Mouse (Mus musculus) limb, embryonic 13.5 days (tissue): ENCODE results near the gene Slc15a4. TPM values are rescaled to one million over a fixed set of nuclear protein-coding genes. Genes with fewer than 3 reads are reported as not detected.

Experiments
- ATAC-seq: fragments of 200-750 bp; cut with Nextera tagmentation; 2 replicates; pipeline ENCODE4 v1.8.0; 2017; ENCODE audit warnings: low read depth, moderate number of reproducible peaks, moderate TSS enrichment; ENCODE audit not compliant: low FRiP score
- H3K27ac ChIP-seq: fragments of 300-500 bp; sonication (generic); 2 replicates; pipeline ENCODE4 v1.5.1; 2015; ENCODE audit warnings: inconsistent platforms, mild to moderate bottlenecking, moderate library complexity
- H3K27me3 ChIP-seq: fragments of 300-500 bp; sonication (generic); 2 replicates; pipeline ENCODE4 v1.6.1; 2015; ENCODE audit warnings: mild to moderate bottlenecking, inconsistent platforms
- H3K36me3 ChIP-seq: fragments of 300-500 bp; sonication (generic); 2 replicates; pipeline ENCODE4 v1.6.1; 2015; ENCODE audit warnings: inconsistent platforms, mild to moderate bottlenecking, moderate library complexity
- H3K4me1 ChIP-seq: fragments of 300-500 bp; sonication (generic); 2 replicates; pipeline ENCODE4 v1.6.1; 2015; ENCODE audit warnings: inconsistent platforms
- H3K4me2 ChIP-seq: fragments of 300-500 bp; sonication (generic); replicated peaks from 2 replicates; pipeline ENCODE4 v1.6.1; 2015; ENCODE audit warnings: inconsistent platforms, mild to moderate bottlenecking, moderate library complexity
- H3K4me3 ChIP-seq: fragments of 300-500 bp; sonication (generic); 2 replicates; pipeline ENCODE4 v1.5.1; 2015; ENCODE audit warnings: moderate library complexity, mild to moderate bottlenecking, inconsistent platforms
- H3K9ac ChIP-seq: fragments of 300-500 bp; sonication (generic); 2 replicates; pipeline ENCODE4 v1.6.1; 2015; ENCODE audit warnings: mild to moderate bottlenecking, inconsistent platforms
- H3K9me3 ChIP-seq: fragments of 300-500 bp; sonication (generic); 2 replicates; pipeline ENCODE4 v1.6.1; 2016; ENCODE audit warnings: inconsistent platforms
- WGBS: fragments of 180-500 bp; shearing (Covaris S2); methylation state at CpG from one replicate; pipeline ENCODE4 v1.1.7; 2015; 5-methylcytosine and 5-hydroxymethylcytosine counted together
- polyA plus RNA-seq: library from polyadenylated mRNA; unstranded; fragments of >200 nt; fragmentation: Nextera tagmentation; extraction: Ambion mirVana; gene quantifications from 2 replicates; pipeline ENCODE4 v1.2.1, GENCODE M21; 2015

Slc15a4 gene
- polyA plus RNA-seq: 20.8 and 21.1 TPM in 2 replicates

DNA sequence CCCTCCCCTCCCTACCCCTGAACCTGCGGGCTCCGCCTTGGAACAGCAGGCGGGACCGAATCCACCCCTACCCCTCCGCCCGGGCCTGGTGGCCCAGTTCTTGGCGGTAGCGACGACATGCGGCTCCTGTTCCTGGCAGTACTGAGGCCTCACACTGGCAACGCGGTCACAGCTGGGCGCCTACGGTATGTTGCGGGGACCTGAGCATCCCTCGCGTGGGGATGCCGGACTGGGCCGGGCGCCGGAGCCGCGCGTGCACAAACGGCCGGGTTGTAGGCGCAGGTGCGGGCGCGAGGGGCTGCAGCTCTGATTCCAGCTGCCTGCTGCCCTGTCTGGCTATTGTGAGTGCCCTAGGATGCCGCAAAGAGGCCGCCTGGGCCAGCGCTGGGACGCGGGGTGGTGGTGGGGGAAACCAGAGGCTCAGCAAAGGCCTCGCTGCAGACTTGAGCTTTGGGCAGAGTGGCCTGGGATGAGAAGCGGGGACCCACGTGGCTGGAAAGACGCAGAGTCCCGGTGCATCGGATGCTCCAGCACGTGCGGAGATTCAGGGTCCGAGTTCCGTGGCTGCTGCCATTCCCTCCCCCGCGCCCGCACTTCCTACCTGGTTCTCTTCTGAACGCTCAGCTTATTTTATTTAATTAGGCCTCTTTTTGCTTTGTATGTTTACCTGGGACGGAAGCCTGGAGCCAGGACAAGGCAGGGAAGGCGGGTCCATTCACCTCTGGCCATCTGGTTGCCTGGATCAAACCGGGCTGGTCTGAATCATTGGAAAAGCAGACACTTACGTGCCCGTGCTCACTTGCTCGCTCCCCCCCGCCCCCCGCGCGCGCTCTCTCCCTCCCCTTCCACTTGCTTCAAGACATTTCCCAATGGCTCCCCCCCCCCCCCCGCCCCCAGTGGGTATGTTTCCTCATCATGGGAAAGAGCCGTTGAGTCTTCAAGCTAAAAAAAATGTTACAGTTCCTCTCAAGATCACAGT lies at the start of gene Slc15a4, which contains the start of gene Glt1d1:
Slc15a4 (minus strand) TSS at position 731 of the 979 bp plus-strand sequence.
Glt1d1 (plus strand) TSS at position 96 of the 979 bp plus-strand sequence.
- Histone ChIP-seq H3K4me1 (peaks cover 10% of the 10 kb centered on the region; the same call in 1 of the 2 replicates), H3K27me3 (peaks cover 29% of the 10 kb centered on the region), H3K27ac (no peak within 1 kb of the TSS), H3K9me3 (no peaks in the 10 kb centered on the region), H3K9ac (peak within 1 kb of the TSS; percentile 70), H3K4me3 (peak within 1 kb of the TSS; percentile 56), H3K4me2 (peak within 1 kb of the TSS; percentile 96), H3K36me3 (no peaks in the 10 kb centered on the region)
- under 1% methylated on average over 61 of the region's 62 CpGs for WGBS
- peak; percentile 66; the same call in 1 of the 2 replicates for ATAC-seq

DNA sequence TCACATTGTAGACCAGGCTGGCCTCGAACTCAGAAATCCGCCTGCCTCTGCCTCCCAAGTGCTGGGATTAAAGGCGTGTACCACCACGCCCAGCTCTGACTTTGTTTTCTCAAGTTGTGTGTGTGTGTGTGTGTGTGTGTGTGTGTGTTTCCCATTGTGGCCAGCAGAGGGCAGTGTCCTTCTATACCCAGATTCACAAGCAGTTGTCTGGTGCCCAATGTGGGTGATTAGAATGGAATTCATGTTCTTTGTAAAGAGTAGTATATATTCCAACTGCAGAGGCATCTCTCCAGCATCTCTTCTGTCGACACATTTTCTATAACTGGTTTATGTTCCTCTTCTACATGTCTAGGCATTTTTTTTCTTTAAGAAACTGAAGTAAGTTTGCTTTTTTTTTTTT lies 45.8 kb upstream of the Slc15a4 start:
- H3K4me1 ChIP-seq: no peaks in the 10 kb centered on the region
- 0 out of 2 replicates have a peak, but pooled peaks cover 6% of the 10 kb centered on the region for H3K9me3 ChIP-seq
- H3K4me2 ChIP-seq: no peak overlapping the region
- H3K36me3 ChIP-seq: no peaks in the 10 kb centered on the region
- H3K4me3 ChIP-seq: no peak overlapping the region
- no peaks in the 10 kb centered on the region for H3K27me3 ChIP-seq
- no peak overlapping the region for H3K27ac ChIP-seq
- no peak for ATAC-seq
- H3K9ac ChIP-seq: no peak overlapping the region
- 99% methylated on average over 5 of the region's 5 CpGs for WGBS

DNA sequence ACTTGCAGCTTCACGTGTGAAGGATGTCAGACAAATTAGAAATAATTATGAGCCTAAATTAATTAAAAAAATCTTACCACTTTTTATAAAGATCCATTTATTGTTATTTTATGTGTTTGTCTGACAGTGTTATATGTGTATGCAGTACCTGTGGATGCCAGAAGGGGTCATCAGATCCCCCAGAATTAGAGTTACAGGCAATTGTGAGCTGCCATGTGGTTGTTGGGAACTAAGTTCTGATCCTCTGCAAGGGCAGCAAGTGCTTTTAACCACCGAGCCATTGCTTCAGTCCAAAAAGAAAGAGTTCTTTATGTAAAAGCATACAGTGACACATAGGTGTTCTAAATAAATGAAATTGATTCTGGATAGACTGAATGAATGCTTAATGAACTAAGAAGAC lies 44.9 kb upstream of the Slc15a4 start:
- Histone ChIP-seq H3K4me3 (no peak overlapping the region), H3K27ac (no peak overlapping the region), H3K9me3 (0 out of 2 replicates have a peak, but pooled peaks cover 6% of the 10 kb centered on the region), H3K27me3 (no peaks in the 10 kb centered on the region), H3K4me2 (no peak overlapping the region), H3K4me1 (no peaks in the 10 kb centered on the region), H3K36me3 (no peaks in the 10 kb centered on the region), H3K9ac (no peak overlapping the region)
- WGBS: 88% methylated on average over 2 of the region's 2 CpGs
- no peak for ATAC-seq

DNA sequence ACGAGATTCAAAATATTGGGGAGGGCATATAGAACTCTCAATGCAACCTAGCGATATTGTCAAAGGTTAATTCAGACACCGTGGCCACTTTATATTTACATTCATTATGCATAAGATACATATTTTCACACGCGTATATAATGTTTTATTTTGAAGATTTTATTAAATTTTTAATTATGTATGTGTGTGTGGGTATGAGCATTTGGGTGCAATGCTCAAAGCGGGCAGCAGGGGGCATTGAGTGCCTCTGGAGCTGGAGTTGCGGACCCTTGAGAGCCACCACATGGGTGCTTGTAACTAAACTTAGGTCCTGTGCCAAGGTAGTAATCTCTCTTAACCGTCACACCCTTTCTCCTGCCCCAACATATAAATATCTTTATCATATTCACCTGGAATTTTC lies 41.2 kb upstream of the Slc15a4 start:
- Histone ChIP-seq H3K27me3 (no peaks in the 10 kb centered on the region), H3K4me2 (no peak overlapping the region), H3K9me3 (0 out of 2 replicates have a peak, but pooled peaks cover 6% of the 10 kb centered on the region), H3K4me1 (no peaks in the 10 kb centered on the region), H3K36me3 (no peaks in the 10 kb centered on the region), H3K4me3 (no peak overlapping the region), H3K9ac (no peak overlapping the region), H3K27ac (no peak overlapping the region)
- WGBS: 90% methylated on average over 8 of the region's 8 CpGs
- ATAC-seq: no peak

DNA sequence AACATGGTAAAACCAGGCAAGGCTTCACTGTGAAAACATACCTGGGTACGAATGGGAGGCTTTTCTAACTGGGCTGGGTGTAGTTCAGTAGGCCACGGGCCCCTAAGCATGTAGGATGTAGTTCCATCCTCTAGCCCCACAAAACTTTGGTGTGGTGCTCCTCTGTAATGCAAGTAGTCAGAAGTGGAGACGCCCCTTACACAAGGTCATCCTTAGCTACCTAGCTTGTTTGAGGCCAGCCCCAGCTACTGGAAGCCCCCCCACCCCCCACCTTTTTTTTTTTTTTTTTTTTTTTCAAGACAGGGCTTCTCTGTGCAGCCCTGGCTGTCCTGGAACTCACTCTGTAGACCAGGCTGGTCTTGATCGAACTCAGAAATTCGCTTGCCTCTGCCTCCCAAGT lies 28.3 kb upstream of the Slc15a4 start:
- H3K4me1 ChIP-seq: no peaks in the 10 kb centered on the region
- H3K9me3 ChIP-seq: peaks cover 7% of the 10 kb centered on the region
- H3K9ac ChIP-seq: no peak overlapping the region
- 84% methylated on average over 5 of the region's 5 CpGs for WGBS
- ATAC-seq: no peak
- no peaks in the 10 kb centered on the region for H3K27me3 ChIP-seq
- no peaks in the 10 kb centered on the region for H3K36me3 ChIP-seq
- H3K4me2 ChIP-seq: no peak overlapping the region
- no peak overlapping the region for H3K27ac ChIP-seq
- no peak overlapping the region for H3K4me3 ChIP-seq

DNA sequence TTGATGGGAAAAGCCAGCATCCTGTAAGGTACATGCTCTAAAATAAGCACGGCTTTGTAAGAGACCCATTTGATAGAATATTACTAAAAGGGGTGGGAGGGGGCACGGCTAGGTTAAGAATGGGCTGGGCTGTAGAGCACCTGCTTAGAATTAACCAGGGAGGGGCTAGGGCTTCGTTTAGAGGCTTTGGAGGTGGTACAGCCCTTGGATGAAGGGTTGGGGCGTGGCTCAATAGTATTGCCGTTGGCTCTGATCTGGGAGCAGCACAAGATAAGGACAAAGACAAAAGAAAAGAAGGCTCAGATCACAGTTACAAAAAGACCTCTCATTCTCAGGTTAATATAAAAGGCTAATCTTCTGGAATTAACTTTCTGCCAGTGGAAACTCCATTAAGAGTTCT lies 27.6 kb upstream of the Slc15a4 start:
- H3K36me3 ChIP-seq: no peaks in the 10 kb centered on the region
- H3K9ac ChIP-seq: no peak overlapping the region
- H3K4me2 ChIP-seq: no peak overlapping the region
- 74% methylated on average over 5 of the region's 5 CpGs for WGBS
- H3K9me3 ChIP-seq: peaks cover 7% of the 10 kb centered on the region
- no peak overlapping the region for H3K27ac ChIP-seq
- no peak overlapping the region for H3K4me3 ChIP-seq
- no peaks in the 10 kb centered on the region for H3K27me3 ChIP-seq
- H3K4me1 ChIP-seq: no peaks in the 10 kb centered on the region
- no peak for ATAC-seq

DNA sequence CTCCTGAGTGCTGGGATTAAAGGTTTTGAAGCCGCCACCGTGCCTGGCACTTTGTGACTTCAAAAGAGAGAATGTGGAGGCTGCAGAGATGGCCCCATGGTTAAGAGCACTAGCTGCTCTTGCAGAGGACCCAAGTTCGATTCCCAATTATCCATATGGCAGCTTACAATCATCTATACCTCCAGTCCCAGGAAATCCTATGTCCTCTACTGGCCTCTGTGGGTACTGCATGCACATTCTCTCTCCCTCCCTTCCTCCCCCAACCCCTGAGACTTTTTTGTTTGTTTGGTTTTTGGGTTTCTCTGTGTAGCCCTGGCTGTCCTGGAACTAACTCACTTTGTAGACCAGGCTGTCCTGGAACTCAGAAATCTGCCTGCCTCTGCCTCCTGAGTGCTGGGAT lies 26.6 kb upstream of the Slc15a4 start:
- Histone ChIP-seq H3K4me1 (no peaks in the 10 kb centered on the region), H3K27ac (no peak overlapping the region), H3K36me3 (no peaks in the 10 kb centered on the region), H3K4me2 (no peak overlapping the region), H3K27me3 (no peaks in the 10 kb centered on the region), H3K4me3 (no peak overlapping the region), H3K9me3 (peaks cover 7% of the 10 kb centered on the region), H3K9ac (no peak overlapping the region)
- WGBS: 82% methylated on average over 3 of the region's 3 CpGs
- no peak for ATAC-seq

DNA sequence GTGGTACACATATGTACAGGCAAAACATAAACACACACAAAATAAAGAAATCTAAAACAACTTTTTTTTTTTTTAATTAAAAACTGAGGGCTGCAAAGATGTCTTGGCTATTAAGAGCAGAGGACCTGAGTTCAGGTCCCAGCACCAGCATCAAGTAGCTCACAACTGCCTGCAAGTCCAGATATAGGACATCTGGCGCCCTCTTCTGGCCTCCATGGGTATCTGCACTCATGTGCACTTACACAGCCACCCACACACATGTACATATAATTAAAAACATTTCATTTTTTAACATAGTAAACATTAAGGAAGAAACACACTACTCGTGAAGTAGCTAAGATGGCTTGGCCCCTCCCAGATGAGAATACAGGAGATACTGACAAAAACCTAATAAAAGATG lies 25.6 kb upstream of the Slc15a4 start:
- peaks cover 7% of the 10 kb centered on the region for H3K9me3 ChIP-seq
- no peaks in the 10 kb centered on the region for H3K36me3 ChIP-seq
- H3K4me1 ChIP-seq: no peaks in the 10 kb centered on the region
- H3K9ac ChIP-seq: no peak overlapping the region
- no peak overlapping the region for H3K4me3 ChIP-seq
- ATAC-seq: no peak
- H3K27me3 ChIP-seq: no peaks in the 10 kb centered on the region
- no peak overlapping the region for H3K27ac ChIP-seq
- WGBS: 91% methylated on average over 2 of the region's 2 CpGs
- H3K4me2 ChIP-seq: no peak overlapping the region

DNA sequence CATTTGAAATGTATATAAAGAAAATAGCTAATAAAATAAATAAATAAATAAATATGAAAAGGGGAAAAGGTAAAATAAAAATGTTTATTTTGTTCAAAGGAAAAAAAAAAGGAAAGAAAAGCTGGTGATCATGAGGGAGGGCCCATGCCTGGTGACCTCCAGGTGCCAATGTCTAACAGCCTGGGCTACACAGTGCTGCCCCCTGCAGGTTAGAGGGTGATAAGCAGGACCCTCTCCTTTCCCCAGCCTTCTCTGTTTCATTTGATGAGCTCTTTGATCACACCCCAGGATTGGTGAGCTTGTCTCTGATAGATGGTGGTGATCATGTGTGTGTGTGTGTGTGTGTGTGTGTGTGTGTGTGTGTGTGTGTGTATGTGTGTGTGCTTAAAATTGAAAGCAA lies 16.4 kb upstream of the Slc15a4 start:
- no peaks in the 10 kb centered on the region for H3K4me1 ChIP-seq
- ATAC-seq: no peak
- no peaks in the 10 kb centered on the region for H3K36me3 ChIP-seq
- H3K4me2 ChIP-seq: no peak overlapping the region
- 0 out of 2 replicates have a peak, but pooled peaks cover 4% of the 10 kb centered on the region for H3K9me3 ChIP-seq
- H3K27ac ChIP-seq: no peak overlapping the region
- no peak overlapping the region for H3K4me3 ChIP-seq
- H3K27me3 ChIP-seq: no peaks in the 10 kb centered on the region
- no peak overlapping the region for H3K9ac ChIP-seq

DNA sequence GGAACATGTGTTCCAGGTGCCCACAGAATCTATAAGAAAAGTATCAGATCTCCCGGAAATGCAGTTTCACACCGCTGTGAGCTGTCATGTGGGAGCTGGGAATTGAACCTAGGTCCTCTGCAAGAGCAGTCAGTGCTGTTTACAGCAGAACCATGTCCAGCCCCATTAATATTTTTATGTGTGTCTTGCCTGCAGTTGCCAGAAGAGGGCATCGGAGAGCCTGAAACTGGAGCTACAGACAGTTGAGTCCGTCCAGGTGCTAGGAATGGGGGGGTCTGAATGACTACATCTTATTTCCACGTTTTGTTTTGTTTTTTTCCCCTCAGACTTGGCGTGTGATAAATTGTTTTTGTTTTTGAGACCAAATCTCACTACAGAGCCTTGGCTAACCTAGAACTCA lies 15.3 kb upstream of the Slc15a4 start:
- Histone ChIP-seq H3K27me3 (no peaks in the 10 kb centered on the region), H3K4me2 (no peak overlapping the region), H3K4me3 (no peak overlapping the region), H3K9ac (no peak overlapping the region), H3K27ac (no peak overlapping the region), H3K36me3 (no peaks in the 10 kb centered on the region), H3K9me3 (0 out of 2 replicates have a peak, but pooled peaks cover 2% of the 10 kb centered on the region), H3K4me1 (no peaks in the 10 kb centered on the region)
- no peak for ATAC-seq
- 71% methylated on average over 6 of the region's 6 CpGs for WGBS

DNA sequence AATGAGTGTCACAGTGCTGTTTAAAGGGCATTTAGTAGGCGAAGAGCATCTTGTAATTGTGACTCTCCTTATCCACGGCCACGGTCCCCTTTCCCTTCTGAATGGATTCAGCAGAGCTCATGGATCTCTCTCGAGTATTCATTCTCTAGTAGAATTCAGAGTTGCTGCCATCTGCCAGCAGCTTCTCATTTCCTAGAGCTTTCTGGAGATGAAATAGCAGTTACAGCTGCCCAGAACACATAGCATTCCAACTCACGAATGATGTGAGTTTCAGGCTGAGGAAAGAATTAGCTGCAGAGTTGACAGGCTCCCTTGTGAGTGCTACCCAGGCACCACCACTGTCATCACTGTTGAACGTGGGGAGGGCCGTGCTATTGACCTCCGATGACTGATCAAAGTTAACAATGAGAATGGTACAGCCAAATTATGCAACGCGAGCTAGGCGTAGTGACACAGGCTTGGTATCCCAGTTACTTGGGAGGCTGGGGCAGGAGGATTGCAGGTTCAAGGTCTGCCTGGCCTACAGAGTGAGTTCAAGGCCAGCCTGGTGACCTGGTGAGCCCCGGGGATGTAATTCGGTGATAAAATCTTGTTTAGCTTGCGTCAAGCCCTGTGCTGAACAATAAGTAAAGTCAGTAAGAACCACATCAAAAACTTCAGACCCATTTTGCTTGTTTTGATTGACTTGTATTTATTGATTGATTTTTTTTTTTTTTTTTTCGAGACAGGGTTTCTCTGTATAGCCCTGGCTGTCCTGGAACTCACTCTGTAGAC lies 8.7 kb upstream of the Slc15a4 start:
- Histone ChIP-seq H3K4me3 (no peak overlapping the region), H3K27ac (no peak overlapping the region), H3K27me3 (no peaks in the 10 kb centered on the region), H3K4me2 (no peak overlapping the region), H3K4me1 (no peaks in the 10 kb centered on the region), H3K36me3 (no peaks in the 10 kb centered on the region), H3K9me3 (peaks cover 13% of the 10 kb centered on the region), H3K9ac (no peak overlapping the region)
- WGBS: 91% methylated on average over 15 of the region's 15 CpGs
- ATAC-seq: no peak

DNA sequence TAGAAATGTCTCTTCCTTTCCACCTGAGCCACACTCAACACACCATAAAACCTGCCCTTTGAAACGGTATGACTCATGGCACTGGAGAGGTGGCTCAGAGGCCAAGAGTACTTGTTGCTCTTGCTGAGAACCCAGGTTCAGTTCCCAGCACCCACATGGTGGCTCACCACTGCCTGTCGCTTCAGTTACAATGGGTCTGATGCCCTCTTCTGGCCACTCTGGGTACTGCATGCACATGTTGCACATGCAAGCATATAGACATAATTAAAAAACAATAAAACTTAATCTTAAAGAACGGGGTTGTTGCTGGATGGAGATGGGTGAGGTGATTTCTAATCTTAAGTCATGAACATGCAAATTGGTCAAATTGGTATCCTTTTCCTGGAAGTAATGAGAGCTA lies 7.7 kb upstream of the Slc15a4 start:
- no peak for ATAC-seq
- H3K36me3 ChIP-seq: no peaks in the 10 kb centered on the region
- H3K4me2 ChIP-seq: no peak overlapping the region
- no peaks in the 10 kb centered on the region for H3K4me1 ChIP-seq
- peaks cover 13% of the 10 kb centered on the region for H3K9me3 ChIP-seq
- no peak overlapping the region for H3K9ac ChIP-seq
- no peaks in the 10 kb centered on the region for H3K27me3 ChIP-seq
- WGBS: 93% methylated on average over 3 of the region's 3 CpGs
- no peak overlapping the region for H3K4me3 ChIP-seq
- H3K27ac ChIP-seq: no peak overlapping the region
